Mouse (Mus musculus) gastrocnemius, adult 2 months (tissue): Measurements from ENCODE around the gene Trim16. TPM values are rescaled to one million over a fixed set of nuclear protein-coding genes. Genes with fewer than 3 reads are reported as not detected.

Experiments
- DNase-seq: peaks from one replicate; pipeline ENCODE4 v3.0.0; 2022
- H3K27ac ChIP-seq: fragments of 200-600 bp; 2 replicates; pipeline ENCODE4 v1.8.1; 2022; ENCODE audit warnings: mild to moderate bottlenecking
- H3K4me3 ChIP-seq: fragments of 200-600 bp; 2 replicates; pipeline ENCODE4 v1.8.1; 2022; ENCODE audit warnings: mild to moderate bottlenecking, moderate library complexity
- CTCF ChIP-seq: fragments of 200-600 bp; IDR thresholded peaks from 2 replicates; pipeline ENCODE4 v1.8.1; 2022; ENCODE audit warnings: antibody characterized with exemption, mild to moderate bottlenecking, moderate library complexity
- intact Hi-C: fragments of 180-260 bp; cut with DNase I; formaldehyde crosslinking; loops from one replicate; pipeline ENCODE4 v1.15.1; 2025
- total RNA-seq, 2 experiments: library from RNA; stranded (reverse); gene quantifications; 2 replicates each; pipeline ENCODE4 v1.2.3; 2021

Gene Trim16
- total RNA-seq, 2 experiments from 2014 or later: 34.8 to 38.4 TPM

DNA sequence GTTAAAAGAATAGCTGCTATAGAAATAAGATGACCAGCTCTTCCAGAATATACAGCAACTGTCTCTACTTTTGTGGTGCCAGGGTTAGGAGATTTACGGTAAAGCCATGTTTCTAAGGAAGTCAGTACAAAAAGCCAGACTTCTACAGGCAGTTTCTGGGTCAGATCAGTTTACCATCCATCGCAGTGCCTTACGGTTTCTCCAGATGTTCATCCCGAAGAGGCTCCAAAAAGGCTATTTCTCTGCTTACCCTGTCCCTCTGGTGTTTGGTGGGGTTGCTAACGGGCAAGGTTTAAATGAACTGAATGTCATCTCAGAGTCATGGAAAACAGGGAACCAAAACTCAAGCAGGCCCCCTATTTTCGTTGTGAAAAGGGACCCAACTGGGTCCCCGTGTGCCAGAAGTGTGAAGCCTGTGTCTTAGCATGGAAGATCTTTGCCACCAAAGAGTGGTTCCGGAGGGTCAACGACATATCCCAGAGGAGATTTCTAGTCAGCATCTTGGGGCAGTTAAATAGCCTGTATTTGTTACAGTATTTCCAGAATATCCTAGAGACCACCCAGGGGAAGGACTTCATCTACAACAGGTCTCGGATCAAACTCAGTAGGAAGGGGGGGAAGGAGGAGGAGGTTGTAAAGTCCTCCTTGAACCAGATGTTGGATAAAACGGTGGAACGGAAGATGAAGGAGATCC is 27.1 kb downstream of the Trim16 start, which contains the start of gene Fbxw10:
Gene Fbxw10 (plus strand): TSS at position 109 of the 694 bp plus-strand sequence.
- H3K27ac ChIP-seq: peak within 1 kb of the TSS; percentile 62
- no peak for TF ChIP-seq CTCF
- intact Hi-C loops: no loop called here
- no peak for DNase-seq
- H3K4me3 ChIP-seq: peak within 1 kb of the TSS; percentile 62

DNA sequence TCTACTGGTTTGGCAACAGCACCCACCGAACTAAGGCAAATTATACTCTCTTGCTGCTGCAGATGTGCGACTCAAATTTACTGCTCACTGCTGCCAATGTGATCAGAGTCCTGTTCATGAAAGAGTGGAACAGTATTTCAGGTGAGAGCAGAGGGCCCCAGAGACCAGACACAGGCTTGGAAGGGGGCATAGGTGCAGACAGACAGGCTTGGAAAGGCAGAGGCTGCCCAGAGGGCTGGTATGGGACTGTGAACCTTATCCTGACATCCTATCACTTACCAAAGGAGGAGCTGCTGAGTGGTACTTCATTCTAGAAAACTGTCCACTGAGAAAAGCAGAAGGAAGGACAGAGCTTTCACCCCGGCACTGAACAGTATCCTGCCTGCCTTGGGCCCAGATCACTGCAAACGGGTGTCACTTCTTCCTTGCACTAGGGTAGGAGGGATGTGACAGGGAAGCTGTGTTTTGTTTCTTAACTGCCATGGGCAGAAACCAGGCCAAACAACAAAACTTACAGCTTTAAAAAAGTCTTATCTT is 27.7 kb downstream of the Trim16 start:
- intact Hi-C loops: no loop called here
- DNase-seq: no peak
- peak overlapping the region; percentile 62 for H3K27ac ChIP-seq
- H3K4me3 ChIP-seq: peak overlapping the region; percentile 62
- TF ChIP-seq CTCF: no peak; the same call in 1 of the 2 replicates

DNA sequence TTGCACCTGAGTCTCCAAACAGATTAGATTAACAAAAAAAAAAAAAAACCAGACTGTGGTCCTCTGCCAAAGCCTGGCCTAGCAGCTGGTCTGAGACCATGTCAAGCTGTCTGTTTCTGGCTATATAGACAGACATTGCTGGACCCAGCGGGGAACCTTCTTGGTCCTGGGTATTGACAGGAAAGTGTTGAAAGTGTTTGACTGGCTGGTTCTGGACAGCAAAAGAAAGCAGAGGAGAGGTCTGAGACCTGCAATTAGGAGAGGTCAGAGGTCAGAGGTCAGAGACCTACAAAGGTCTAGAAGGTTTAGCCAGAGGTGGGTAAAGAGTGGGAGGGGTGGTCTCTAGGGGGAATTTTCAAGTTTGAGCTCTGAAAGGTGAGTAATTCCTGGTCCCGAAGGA is 28.3 kb downstream of the Trim16 start:
- DNase-seq: no peak
- Histone ChIP-seq H3K4me3 (no peak overlapping the region), H3K27ac (peak overlapping the region; percentile 62; the same call in 1 of the 2 replicates)
- intact Hi-C loops: no loop called here
- no peak for TF ChIP-seq CTCF

DNA sequence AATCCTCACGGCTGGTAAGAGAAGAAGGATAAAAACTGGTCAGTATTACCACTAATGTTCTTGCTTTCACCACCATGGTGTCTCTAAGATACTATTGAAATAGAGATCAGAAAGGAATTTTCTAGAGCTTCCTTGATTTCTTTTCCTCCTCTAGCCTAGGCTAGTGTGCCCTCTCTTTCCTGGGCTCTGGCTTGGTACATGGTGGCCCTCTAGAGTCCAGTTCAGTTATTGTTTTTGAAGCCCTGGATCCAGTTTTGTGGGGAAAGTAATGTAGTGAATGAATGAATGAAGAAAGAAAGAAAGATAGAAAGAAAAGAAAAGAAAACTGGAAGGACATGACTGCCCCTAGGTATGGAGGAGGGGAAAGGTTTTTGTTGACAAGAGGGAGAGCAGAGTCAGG is 31.2 kb downstream of the Trim16 start:
- intact Hi-C loops: loop anchor here (1.0 to 5.0 kb wide), 2 partner anchors 94 to 109 kb away; no protein-coding TSS in a partner anchor
- no peak for DNase-seq
- no peak overlapping the region for H3K27ac ChIP-seq
- no peak overlapping the region for H3K4me3 ChIP-seq
- TF ChIP-seq CTCF: peak; percentile 75

DNA sequence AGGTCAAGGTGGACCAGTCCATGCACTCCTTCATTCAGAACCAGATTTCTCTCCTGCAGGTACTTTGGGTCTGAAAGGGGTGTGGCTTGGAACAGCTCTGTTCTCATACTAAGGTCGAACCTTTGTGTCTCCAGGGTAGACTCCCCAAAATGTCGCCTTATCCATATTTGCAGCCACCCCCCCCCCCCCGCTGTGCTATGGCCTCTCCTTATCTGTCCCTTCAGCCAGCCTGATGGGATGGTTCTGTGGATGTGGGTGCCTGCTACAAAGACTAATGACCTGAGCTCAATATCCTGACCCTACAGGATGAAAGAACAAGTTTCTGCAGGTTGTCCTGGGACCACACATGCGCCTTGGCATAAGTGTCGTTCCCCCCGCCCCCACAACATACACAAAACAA is 33.3 kb downstream of the Trim16 start:
- no peak for TF ChIP-seq CTCF
- no peak overlapping the region for H3K4me3 ChIP-seq
- DNase-seq: no peak
- intact Hi-C loops: loop anchor here (5.0 kb wide), 1 partner anchor 111 kb away; no protein-coding TSS in a partner anchor
- H3K27ac ChIP-seq: no peak overlapping the region

DNA sequence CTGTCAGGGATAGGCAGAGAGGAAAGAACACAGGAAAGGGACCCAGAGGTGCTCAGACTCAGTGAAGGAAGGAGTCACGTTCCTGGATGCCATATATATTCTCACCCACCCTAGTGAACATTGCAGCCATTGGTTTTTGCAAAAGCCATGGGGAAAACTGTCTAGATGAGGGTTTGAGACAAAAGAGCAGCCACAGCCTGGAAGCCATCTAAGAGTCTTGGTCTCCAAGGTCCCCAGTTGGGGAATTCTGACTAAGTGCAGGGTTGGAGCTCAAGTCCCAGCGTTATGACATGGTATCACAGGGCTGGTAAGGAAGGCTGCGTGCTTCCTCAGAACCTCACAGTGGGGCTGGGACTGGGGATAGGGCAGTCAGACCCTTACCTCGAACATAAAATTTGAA is 45.5 kb downstream of the Trim16 start:
- H3K4me3 ChIP-seq: no peak overlapping the region

DNA sequence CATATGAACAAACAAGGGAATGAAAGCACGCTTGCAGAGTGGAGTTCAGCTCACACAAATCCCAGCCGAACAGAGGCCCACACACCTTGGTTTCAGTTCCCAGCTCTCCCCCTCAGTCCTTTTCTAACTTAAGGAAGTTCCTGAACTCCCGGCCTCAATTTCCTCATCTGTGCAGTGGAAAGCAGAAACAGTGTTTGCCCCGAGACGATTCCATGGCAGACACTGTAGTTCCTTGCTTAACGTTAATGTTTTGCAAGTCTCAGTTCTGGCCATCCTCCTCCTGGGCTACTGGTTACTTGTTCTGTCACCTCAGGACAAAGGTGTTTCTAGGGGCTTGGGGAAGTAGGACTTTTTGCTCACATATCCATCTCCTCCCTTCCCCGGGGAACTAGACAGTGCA is 46.7 kb downstream of the Trim16 start:
- intact Hi-C loops: no loop called here
- no peak for TF ChIP-seq CTCF
- no peak overlapping the region for H3K27ac ChIP-seq
- DNase-seq: no peak
- H3K4me3 ChIP-seq: no peak overlapping the region

More for the DNA sequence above, 45.5 kb downstream of the Trim16 start:
- H3K27ac ChIP-seq: no peak overlapping the region
- DNase-seq: no peak
- intact Hi-C loops: no loop called here
- TF ChIP-seq CTCF: no peak

DNA sequence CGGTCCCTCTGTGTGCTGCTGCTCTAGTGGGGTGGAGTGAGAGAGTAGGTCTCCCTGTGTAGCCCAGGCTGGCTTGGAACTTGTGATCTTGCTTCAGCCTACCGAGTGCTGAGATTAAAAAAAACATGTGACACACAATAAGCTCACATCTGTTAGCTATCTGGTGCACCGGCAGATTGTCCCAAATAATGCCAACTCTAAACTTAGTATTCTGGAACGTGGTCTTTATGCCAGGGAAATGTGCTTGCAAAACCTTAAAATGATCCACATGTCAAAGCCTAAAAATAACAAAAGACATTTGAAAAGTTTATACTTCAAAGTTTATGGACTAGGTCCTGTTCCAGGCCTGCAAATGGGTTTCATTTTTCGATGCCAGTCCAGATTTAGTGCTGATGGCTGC is 49.2 kb downstream of the Trim16 start:
- no peak for DNase-seq

DNA sequence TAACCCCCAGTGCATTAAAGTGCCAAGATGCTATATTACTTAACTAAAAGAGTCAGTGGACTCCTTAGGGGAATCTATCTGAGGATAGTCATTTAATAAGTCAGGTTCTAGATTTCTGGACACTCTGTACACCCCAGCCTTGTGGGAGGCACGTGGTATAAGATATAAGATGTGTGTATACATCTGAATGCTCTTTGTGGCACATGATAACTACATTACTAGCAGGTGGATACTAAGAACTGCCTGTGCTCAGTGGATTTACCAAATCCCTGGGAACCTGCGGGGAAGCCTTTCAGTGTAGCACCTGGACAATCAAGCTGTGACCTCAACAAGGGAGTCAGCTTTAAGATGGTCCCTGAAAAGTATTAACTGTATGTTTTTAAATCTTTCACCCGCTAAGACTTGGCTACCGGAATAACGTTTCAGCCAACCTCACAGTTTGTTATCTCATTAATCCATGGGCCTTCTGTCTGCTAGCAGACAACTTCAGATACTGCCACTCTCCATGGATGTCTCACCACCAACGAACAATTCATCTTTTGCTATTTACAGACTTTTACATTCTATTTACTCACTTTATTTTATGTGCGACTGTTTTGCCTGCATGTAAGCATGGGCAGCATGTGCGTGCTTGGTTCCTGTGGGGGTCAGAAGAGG is 49.8 kb downstream of the Trim16 start:
- Histone ChIP-seq H3K27ac (no peak overlapping the region), H3K4me3 (no peak overlapping the region)
- no peak for DNase-seq
- intact Hi-C loops: no loop called here
- no peak for TF ChIP-seq CTCF

More for the DNA sequence above, 49.2 kb downstream of the Trim16 start:
- no peak for TF ChIP-seq CTCF
- intact Hi-C loops: no loop called here
- no peak overlapping the region for H3K4me3 ChIP-seq
- no peak overlapping the region for H3K27ac ChIP-seq

DNA sequence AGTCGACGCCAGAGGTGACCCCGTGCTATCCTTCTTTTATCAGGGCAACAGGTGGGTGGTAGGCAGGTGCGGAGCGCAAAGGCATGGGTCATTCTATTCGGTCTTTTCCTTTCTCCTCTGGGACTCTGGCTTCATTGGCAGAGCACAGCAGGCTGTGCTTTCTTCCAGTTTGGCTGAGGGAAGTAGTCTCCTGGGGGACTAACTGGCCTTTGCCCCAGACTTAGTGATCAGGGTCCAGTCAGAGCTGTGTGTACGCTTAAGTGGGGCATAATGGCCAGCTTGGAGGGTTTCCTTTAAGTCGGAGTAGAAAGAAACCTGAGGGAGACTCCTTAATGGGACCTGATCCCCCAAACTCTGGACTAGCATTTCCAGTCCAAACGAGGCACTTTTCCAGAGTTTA is 53.4 kb downstream of the Trim16 start:
- peak; percentile 26 for DNase-seq
- intact Hi-C loops: no loop called here
- no peak overlapping the region for H3K4me3 ChIP-seq
- TF ChIP-seq CTCF: no peak
- no peak overlapping the region for H3K27ac ChIP-seq

DNA sequence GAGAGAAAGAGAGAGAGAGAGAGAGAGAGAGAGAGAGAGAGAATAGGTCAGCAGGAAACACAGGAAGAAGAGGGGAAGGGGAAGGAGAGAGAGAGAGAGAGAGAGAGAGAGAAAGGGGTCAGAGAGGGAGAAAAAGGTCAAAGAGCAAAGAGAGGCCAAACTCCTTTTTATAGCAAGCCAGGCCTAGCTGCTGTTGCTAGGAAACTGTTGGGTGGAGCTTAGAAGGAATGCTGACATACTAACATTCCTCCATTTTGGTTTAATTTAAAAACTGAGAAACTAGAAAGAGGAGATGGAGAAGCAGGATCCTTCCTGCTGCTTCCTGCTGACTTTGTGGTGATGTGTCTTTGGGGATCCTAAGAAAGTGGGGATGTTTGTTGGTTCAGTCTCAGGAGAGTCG is 55.7 kb downstream of the Trim16 start:
- H3K27ac ChIP-seq: no peak overlapping the region
- H3K4me3 ChIP-seq: no peak overlapping the region
- no peak for TF ChIP-seq CTCF
- no peak for DNase-seq
- intact Hi-C loops: no loop called here

DNA sequence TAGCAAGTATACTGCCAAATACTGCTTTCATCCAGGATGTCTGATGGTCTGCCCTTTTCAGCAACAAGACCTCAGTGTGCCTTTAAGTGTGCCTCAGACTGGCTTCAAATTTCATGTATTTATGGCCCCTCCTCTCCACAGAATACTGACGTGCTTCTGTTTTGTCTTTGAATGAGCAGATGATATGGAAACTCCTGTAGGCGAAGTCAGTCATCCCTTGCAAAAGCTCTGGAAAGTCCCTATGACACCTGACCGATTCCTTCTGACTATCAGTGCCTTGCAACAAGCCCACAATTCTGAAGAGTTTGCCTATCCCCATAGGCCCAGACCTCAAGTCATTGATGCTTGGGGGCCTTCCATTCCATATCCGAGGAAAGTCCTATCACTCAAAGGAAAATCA is 56.4 kb downstream of the Trim16 start:
- intact Hi-C loops: no loop called here
- no peak overlapping the region for H3K27ac ChIP-seq
- H3K4me3 ChIP-seq: no peak overlapping the region
- no peak for TF ChIP-seq CTCF
- DNase-seq: no peak

DNA sequence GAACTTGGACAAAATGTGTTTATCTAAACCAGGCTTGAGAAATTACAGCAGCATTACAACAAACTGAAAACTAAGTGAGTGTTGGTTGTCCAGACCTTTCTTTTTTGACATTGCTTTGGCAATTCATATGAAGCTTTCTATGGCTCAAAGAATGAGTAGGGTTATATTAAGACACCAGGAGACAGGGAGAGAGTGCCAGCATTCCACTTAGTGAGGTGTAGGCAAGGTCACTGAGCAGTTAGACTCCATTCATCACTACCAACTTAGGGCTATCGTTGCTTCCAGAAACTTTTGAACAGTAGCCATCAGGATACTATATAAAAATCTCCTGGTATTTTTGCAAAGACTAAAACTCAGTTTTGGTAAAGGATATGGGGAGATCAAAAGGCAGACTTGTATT is 57.4 kb downstream of the Trim16 start:
- DNase-seq: no peak
- H3K27ac ChIP-seq: no peak overlapping the region
- H3K4me3 ChIP-seq: no peak overlapping the region
- no peak for TF ChIP-seq CTCF
- intact Hi-C loops: no loop called here
